Mouse (Mus musculus) liver, embryonic 14.5 days (tissue): ENCODE results near the gene Dusp15.

ENCODE experiments used
- CTCF ChIP-seq: IDR thresholded peaks from 2 replicates; pipeline ENCODE4 v1.5.1; 2016; ENCODE audit warnings: antibody characterized with exemption, low read depth, control low read depth
- EP300 ChIP-seq: IDR thresholded peaks from 2 replicates; pipeline ENCODE4 v1.6.1; 2016; ENCODE audit warnings: antibody characterized with exemption, low read depth

DNA sequence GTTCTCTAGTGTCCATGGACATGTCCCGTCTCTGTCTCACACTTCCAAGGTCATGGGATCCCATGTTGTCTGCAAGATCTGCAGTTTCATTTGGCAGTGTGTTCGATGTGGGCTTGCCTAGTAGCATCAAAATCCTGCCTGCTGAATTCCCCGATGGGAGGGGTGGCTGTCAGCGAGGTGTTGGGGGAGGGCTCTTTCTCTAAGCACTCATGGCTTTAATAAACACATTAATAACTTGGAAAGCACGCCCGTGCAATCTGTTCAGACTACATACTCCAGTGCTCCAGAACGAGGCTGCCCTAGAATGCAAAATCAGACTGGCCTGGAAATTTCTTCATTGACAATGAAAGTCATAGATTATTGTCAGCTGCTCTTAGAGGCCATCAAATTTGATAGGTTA is 4.4 kb downstream of the Dusp15 start:
- TF ChIP-seq CTCF (no peak), EP300 (no peak)
